Mouse (Mus musculus) embryonic facial prominence, embryonic 11.5 days (tissue): Measurements from ENCODE around the gene Plekhh2. TPM values are rescaled to one million over a fixed set of nuclear protein-coding genes. Genes with fewer than 3 reads are reported as not detected.

Experiments used
- ATAC-seq: fragments of 200-750 bp; cut with Nextera tagmentation; replicated peaks from 2 replicates; pipeline ENCODE4 v1.8.0; 2017; ENCODE audit warnings: low read depth; ENCODE audit not compliant: insufficient number of reproducible peaks, low FRiP score, low TSS enrichment
- DNase-seq: peaks from one replicate; pipeline ENCODE4 v3.0.0-alpha.2; 2015; ENCODE audit warnings: low spot score
- H3K27ac ChIP-seq: fragments of 300-500 bp; sonication (generic); replicated peaks from 2 replicates; pipeline ENCODE4 v1.5.1; 2014; ENCODE audit warnings: mild to moderate bottlenecking, low read depth, low read length, control low read depth
- H3K27me3 ChIP-seq: fragments of 300-500 bp; sonication (generic); 2 replicates; pipeline ENCODE4 v1.6.1; 2014; ENCODE audit warnings: mild to moderate bottlenecking, low read length, moderate library complexity, mixed read lengths; ENCODE audit not compliant: control insufficient read depth, insufficient read depth
- H3K36me3 ChIP-seq: fragments of 300-500 bp; sonication (generic); replicated peaks from 2 replicates; pipeline ENCODE4 v1.6.1; 2014; ENCODE audit warnings: low read depth, mild to moderate bottlenecking, low read length, moderate library complexity, mixed read lengths; ENCODE audit not compliant: control insufficient read depth, insufficient read depth
- H3K4me1 ChIP-seq: fragments of 300-500 bp; sonication (generic); 2 replicates; pipeline ENCODE4 v1.6.1; 2014; ENCODE audit warnings: low read length, mixed read lengths; ENCODE audit not compliant: control insufficient read depth, insufficient read depth
- H3K4me2 ChIP-seq: fragments of 300-500 bp; sonication (generic); 2 replicates; pipeline ENCODE4 v1.6.1; 2014; ENCODE audit warnings: low read depth, mild to moderate bottlenecking, control low read depth, low read length, moderate library complexity
- H3K4me3 ChIP-seq: fragments of 300-500 bp; sonication (generic); 2 replicates; pipeline ENCODE4 v1.5.1; 2014; ENCODE audit warnings: low read depth, low read length, control low read depth
- H3K9ac ChIP-seq: fragments of 300-500 bp; sonication (generic); replicated peaks from 2 replicates; pipeline ENCODE4 v1.6.1; 2014; ENCODE audit warnings: mild to moderate bottlenecking, control low read depth, low read length
- H3K9me3 ChIP-seq: fragments of 300-500 bp; sonication (generic); replicated peaks from 2 replicates; pipeline ENCODE4 v1.6.1; 2016; ENCODE audit warnings: mild to moderate bottlenecking, low read length, inconsistent platforms, mixed read lengths; ENCODE audit not compliant: control insufficient read depth
- WGBS: fragments of 180-500 bp; shearing (Covaris S2); extraction: QIAGEN DNeasy Blood & Tissue Kit; methylation state at CpG from one replicate; pipeline ENCODE4 v1.1.7; 2014; 5-methylcytosine and 5-hydroxymethylcytosine counted together
- polyA plus RNA-seq: library from polyadenylated mRNA; unstranded; fragments of >200 nt; fragmentation: Nextera tagmentation; extraction: Ambion mirVana; gene quantifications from 2 replicates; pipeline ENCODE4 v1.2.1, GENCODE M21; 2014

Plekhh2 gene
- polyA plus RNA-seq, 1 experiment from 2014 or later: 5.1 TPM

- ATAC-seq (no peak), DNase-seq (no peak)
- peaks cover 2% of the 10 kb centered on the region; the same call in 1 of the 2 replicates for H3K4me1 ChIP-seq
- no peaks in the 10 kb centered on the region for H3K9me3 ChIP-seq
- H3K9ac ChIP-seq: no peak overlapping the region
- no peak overlapping the region for H3K4me3 ChIP-seq
- 61% methylated on average over 3 of the region's 3 CpGs for WGBS
- no peaks in the 10 kb centered on the region for H3K27me3 ChIP-seq
- no peaks in the 10 kb centered on the region for H3K36me3 ChIP-seq
- no peak overlapping the region for H3K4me2 ChIP-seq
- no peak overlapping the region for H3K27ac ChIP-seq
Measured at GRCm38 (mm10) chr17:84657422-84657732, 145.7 kb downstream of the Plekhh2 start.

- Histone ChIP-seq H3K27ac (no peak overlapping the region), H3K9ac (no peak overlapping the region), H3K36me3 (no peaks in the 10 kb centered on the region), H3K4me2 (no peak overlapping the region), H3K9me3 (no peaks in the 10 kb centered on the region), H3K4me1 (peaks cover 2% of the 10 kb centered on the region; the same call in 1 of the 2 replicates), H3K4me3 (no peak overlapping the region), H3K27me3 (no peaks in the 10 kb centered on the region)
- 44% methylated on average over 7 of the region's 7 CpGs for WGBS
- DNase-seq (peak; percentile 60), ATAC-seq (no peak)
Measured at GRCm38 (mm10) chr17:84657782-84658181, 146.1 kb downstream of the Plekhh2 start.

GRCm38 (mm10) chr17:84658195-84658594 is 146.5 kb downstream of the Plekhh2 start:
- ATAC-seq: no peak
- H3K9me3 ChIP-seq: no peaks in the 10 kb centered on the region
- H3K36me3 ChIP-seq: no peaks in the 10 kb centered on the region
- H3K4me1 ChIP-seq: peaks cover 2% of the 10 kb centered on the region; the same call in 1 of the 2 replicates
- H3K27me3 ChIP-seq: no peaks in the 10 kb centered on the region
- H3K9ac ChIP-seq: no peak overlapping the region
- H3K4me3 ChIP-seq: no peak overlapping the region
- H3K27ac ChIP-seq: no peak overlapping the region
- peak; percentile 59 for DNase-seq
- 30% methylated on average over 5 of the region's 5 CpGs for WGBS
- no peak overlapping the region for H3K4me2 ChIP-seq

- no peaks in the 10 kb centered on the region for H3K27me3 ChIP-seq
- H3K4me1 ChIP-seq: peaks cover 2% of the 10 kb centered on the region; the same call in 1 of the 2 replicates
- DNase-seq (no peak), ATAC-seq (no peak)
- no peak overlapping the region for H3K27ac ChIP-seq
- no peak overlapping the region for H3K4me3 ChIP-seq
- H3K9me3 ChIP-seq: no peaks in the 10 kb centered on the region
- no peak overlapping the region for H3K9ac ChIP-seq
- no peaks in the 10 kb centered on the region for H3K36me3 ChIP-seq
- no peak overlapping the region for H3K4me2 ChIP-seq
- WGBS: 68% methylated on average over 8 of the region's 8 CpGs
Measured at GRCm38 (mm10) chr17:84658951-84659350, 147.3 kb downstream of the Plekhh2 start.

- H3K4me2 ChIP-seq: no peak overlapping the region
- H3K9ac ChIP-seq: no peak overlapping the region
- H3K4me1 ChIP-seq: no peaks in the 10 kb centered on the region
- ATAC-seq (no peak), DNase-seq (no peak)
- 46% methylated on average over 10 of the region's 10 CpGs for WGBS
- H3K27ac ChIP-seq: no peak overlapping the region
- no peaks in the 10 kb centered on the region for H3K9me3 ChIP-seq
- H3K36me3 ChIP-seq: no peaks in the 10 kb centered on the region
- H3K4me3 ChIP-seq: no peak overlapping the region
- H3K27me3 ChIP-seq: no peaks in the 10 kb centered on the region
Measured at GRCm38 (mm10) chr17:84665053-84665452, 153.4 kb downstream of the Plekhh2 start.

GRCm38 (mm10) chr17:84665691-84666090 is 154.0 kb downstream of the Plekhh2 start:
- no peak overlapping the region for H3K9ac ChIP-seq
- no peak overlapping the region for H3K27ac ChIP-seq
- no peaks in the 10 kb centered on the region for H3K36me3 ChIP-seq
- no peak for DNase-seq
- H3K9me3 ChIP-seq: no peaks in the 10 kb centered on the region
- H3K4me2 ChIP-seq: no peak overlapping the region
- H3K4me1 ChIP-seq: no peaks in the 10 kb centered on the region
- ATAC-seq: no peak
- 29% methylated on average over 9 of the region's 9 CpGs for WGBS
- H3K4me3 ChIP-seq: no peak overlapping the region
- H3K27me3 ChIP-seq: no peaks in the 10 kb centered on the region

GRCm38 (mm10) chr17:84667848-84668247 is 156.2 kb downstream of the Plekhh2 start:
- H3K27me3 ChIP-seq: no peaks in the 10 kb centered on the region
- DNase-seq: no peak
- no peaks in the 10 kb centered on the region for H3K9me3 ChIP-seq
- no peaks in the 10 kb centered on the region for H3K4me1 ChIP-seq
- H3K9ac ChIP-seq: no peak overlapping the region
- ATAC-seq: no peak
- no peak overlapping the region for H3K4me2 ChIP-seq
- 93% methylated on average over 3 of the region's 3 CpGs for WGBS
- H3K36me3 ChIP-seq: no peaks in the 10 kb centered on the region
- H3K27ac ChIP-seq: no peak overlapping the region
- no peak overlapping the region for H3K4me3 ChIP-seq
